Mouse (Mus musculus) fat pad, adult 2 months (tissue): ENCODE results near the gene Snd1.
A peak's percentile ranks its signal among the peaks of the same experiment; 100 is the strongest.

ENCODE experiments used
- DNase-seq: peaks from one replicate; pipeline ENCODE4 v3.0.0-alpha.2; 2011; ENCODE audit warnings: low read depth, low spot score; ENCODE audit errors: extremely low read depth

The Snd1 gene

GRCm38 (mm10) chr6:28629866-28630265, 154.9 kb downstream of the Snd1 start:
- DNase-seq, result no peak

GRCm38 (mm10) chr6:28630926-28631325, 156.0 kb downstream of the Snd1 start:
- DNase-seq, result no peak

GRCm38 (mm10) chr6:28633120-28633519, 158.2 kb downstream of the Snd1 start:
- no peak for DNase-seq

GRCm38 (mm10) chr6:28633656-28634055, 158.7 kb downstream of the Snd1 start:
- no peak for DNase-seq

- DNase-seq, result no peak
Observed at GRCm38 (mm10) chr6:28635092-28635491, 160.2 kb downstream of the Snd1 start.

- DNase-seq, result no peak
Observed at GRCm38 (mm10) chr6:28635531-28636348, 160.8 kb downstream of the Snd1 start.

GRCm38 (mm10) chr6:28640088-28640487, 165.1 kb downstream of the Snd1 start:
- no peak for DNase-seq

GRCm38 (mm10) chr6:28642909-28643308, 168.0 kb downstream of the Snd1 start:
- DNase-seq, result no peak

GRCm38 (mm10) chr6:28645231-28645630, 170.3 kb downstream of the Snd1 start:
- no peak for DNase-seq

- DNase-seq, result no peak
Observed at GRCm38 (mm10) chr6:28656511-28656910, 181.6 kb downstream of the Snd1 start.

- no peak for DNase-seq
Observed at GRCm38 (mm10) chr6:28663004-28663403, 188.1 kb downstream of the Snd1 start.

GRCm38 (mm10) chr6:28663670-28664069, 188.7 kb downstream of the Snd1 start:
- no peak for DNase-seq

GRCm38 (mm10) chr6:28664716-28665115, 189.8 kb downstream of the Snd1 start:
- DNase-seq, result no peak

GRCm38 (mm10) chr6:28667586-28667985, 192.6 kb downstream of the Snd1 start:
- DNase-seq, result no peak

- no peak for DNase-seq
Observed at GRCm38 (mm10) chr6:28669251-28669650, 194.3 kb downstream of the Snd1 start.

GRCm38 (mm10) chr6:28672388-28672787, 197.4 kb downstream of the Snd1 start:
- no peak for DNase-seq

GRCm38 (mm10) chr6:28674686-28675085, 199.7 kb downstream of the Snd1 start:
- DNase-seq, result peak; percentile 73

- DNase-seq, result no peak
Observed at GRCm38 (mm10) chr6:28678896-28679295, 204.0 kb downstream of the Snd1 start.

- DNase-seq, result no peak
Observed at GRCm38 (mm10) chr6:28680537-28680936, 205.6 kb downstream of the Snd1 start.

- no peak for DNase-seq
Observed at GRCm38 (mm10) chr6:28681521-28682457, 206.8 kb downstream of the Snd1 start.

- no peak for DNase-seq
Observed at GRCm38 (mm10) chr6:28685052-28685451, 210.1 kb downstream of the Snd1 start.

GRCm38 (mm10) chr6:28685745-28686144, 210.8 kb downstream of the Snd1 start:
- DNase-seq, result no peak
